Mouse (Mus musculus) left cerebral cortex, adult 2 months (tissue): ENCODE data around the gene Otp. TPM values are rescaled to one million over a fixed set of nuclear protein-coding genes. Genes with fewer than 3 reads are reported as not detected.

Source experiments
- DNase-seq, 2 experiments: peaks; one replicate each; pipeline ENCODE4 v3.0.0; 2021 to 2022; ENCODE audit warnings: low spot score in 2 of 2, mixed read lengths in 1 of 2; ENCODE audit errors: extremely low spot score in 1 of 2
- H3K27ac ChIP-seq: fragments of 200-600 bp; 2 replicates; pipeline ENCODE4 v1.8.1; 2022
- H3K4me3 ChIP-seq: fragments of 200-600 bp; 2 replicates; pipeline ENCODE4 v1.8.1; 2022
- CTCF ChIP-seq: fragments of 200-600 bp; IDR thresholded peaks from 2 replicates; pipeline ENCODE4 v1.8.1; 2022; ENCODE audit warnings: antibody characterized with exemption, mild to moderate bottlenecking, moderate library complexity
- intact Hi-C: fragments of 180-260 bp; cut with DNase I; formaldehyde crosslinking; loops from one replicate; pipeline ENCODE4 v1.15.1; 2025
- long read RNA-seq, 2 experiments: library from polyadenylated mRNA; stranded (forward); transcript quantifications; one replicate each; pipeline ENCODE4 v2.0.0; 2021; ENCODE audit warnings: borderline mapping rate in 2 of 2
- total RNA-seq, 2 experiments: library from RNA; stranded (reverse); gene quantifications; 2 replicates each; pipeline ENCODE4 v1.2.3; 2021

The Otp gene
- total RNA-seq: under 1 TPM in 1 of 2 experiments, not detected in 1; 0.65 TPM
- long read RNA-seq, experiment 1: 0 reads
- long read RNA-seq, experiment 2: 0 reads

GRCm38 (mm10) chr13:94875396-94875880 is at the start of gene Otp:
Gene Otp (plus strand): TSS chr13:94875602.
- no peak within 1 kb of the TSS for H3K4me3 ChIP-seq
- no peak within 1 kb of the TSS for H3K27ac ChIP-seq
- no peak for DNase-seq
- intact Hi-C loops: no loop called here
- no peak for TF ChIP-seq CTCF

DNA sequence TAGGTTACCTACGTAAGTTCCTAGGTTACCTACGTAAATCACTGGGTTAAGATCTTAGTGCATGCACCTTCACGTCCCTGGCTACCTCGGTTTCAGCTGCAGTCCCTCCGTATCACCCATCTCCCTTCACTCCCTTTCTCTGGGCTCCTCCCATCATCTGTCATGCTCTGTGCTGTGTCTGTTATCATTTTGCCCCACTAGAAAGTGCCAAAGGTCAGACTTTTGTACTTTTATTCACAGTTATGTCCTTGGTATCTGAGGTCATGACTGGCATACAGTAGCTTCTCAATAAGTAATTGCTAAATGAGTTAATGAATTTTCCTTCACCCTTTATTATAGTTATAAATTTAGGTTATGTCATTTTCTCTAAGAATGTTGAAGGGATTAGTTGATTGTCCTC is 49.0 kb upstream of the Otp start:
- Histone ChIP-seq H3K4me3 (no peak overlapping the region), H3K27ac (no peak overlapping the region)
- no peak for TF ChIP-seq CTCF
- no peak for DNase-seq
- intact Hi-C loops: no loop called here

DNA sequence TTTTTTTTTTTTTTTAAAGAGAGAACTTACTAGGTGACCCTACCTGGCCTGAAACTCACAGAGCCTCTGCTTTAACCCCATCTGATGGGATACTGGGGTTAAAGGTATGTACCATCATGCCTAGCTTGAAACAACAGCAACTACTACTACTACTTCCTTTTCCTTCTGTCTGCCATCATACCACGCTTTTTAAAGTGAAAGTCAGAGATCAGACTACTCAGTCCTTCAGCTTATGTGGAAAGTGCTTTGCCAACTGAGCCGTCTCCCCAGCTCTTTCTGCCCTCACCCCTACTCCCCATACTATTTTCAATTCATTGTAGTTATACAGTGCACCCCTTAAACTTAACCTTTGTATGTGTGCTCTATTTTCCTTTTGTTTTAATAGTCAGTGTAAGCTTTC is 48.4 kb upstream of the Otp start:
- DNase-seq: no peak
- Histone ChIP-seq H3K4me3 (no peak overlapping the region), H3K27ac (no peak overlapping the region)
- intact Hi-C loops: no loop called here
- TF ChIP-seq CTCF: no peak

- no peak for TF ChIP-seq CTCF
- no peak for DNase-seq
- Histone ChIP-seq H3K27ac (no peak overlapping the region), H3K4me3 (no peak overlapping the region)
- intact Hi-C loops: no loop called here
Measured at GRCm38 (mm10) chr13:94827847-94828246, 47.6 kb upstream of the Otp start.

GRCm38 (mm10) chr13:94838047-94838720 is 37.2 kb upstream of the Otp start:
- intact Hi-C loops: no loop called here
- H3K4me3 ChIP-seq: no peak overlapping the region
- H3K27ac ChIP-seq: no peak overlapping the region
- no peak for DNase-seq
- no peak for TF ChIP-seq CTCF

DNA sequence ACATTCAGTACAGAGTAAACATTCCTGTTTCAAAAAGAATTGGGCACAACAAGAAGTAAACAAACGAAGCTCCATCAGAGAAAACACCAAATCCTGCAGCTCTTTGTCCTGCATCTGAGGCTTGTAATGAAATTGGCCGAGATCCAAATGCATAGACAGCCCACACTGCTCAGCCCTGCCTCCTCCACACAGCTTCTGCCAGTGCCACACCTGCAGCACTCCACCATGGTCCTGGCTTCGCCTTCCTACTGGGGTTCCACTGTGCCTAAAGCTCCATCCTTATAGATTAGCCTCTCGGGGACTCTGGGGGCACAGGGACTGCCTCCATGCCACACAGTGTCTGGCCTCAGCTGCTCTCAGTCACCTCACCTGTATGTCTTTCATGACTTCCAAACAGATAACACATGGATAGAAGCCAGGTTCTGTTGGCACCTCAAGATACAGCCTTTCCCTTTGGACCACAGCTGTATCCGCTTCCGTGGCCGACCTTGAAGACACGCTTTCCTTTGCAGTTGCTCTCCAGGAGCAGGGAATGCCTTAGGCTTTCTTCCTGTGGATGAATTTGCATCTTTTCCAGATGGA is 36.6 kb upstream of the Otp start:
- TF ChIP-seq CTCF: no peak
- Histone ChIP-seq H3K27ac (no peak overlapping the region), H3K4me3 (no peak overlapping the region)
- no peak for DNase-seq
- intact Hi-C loops: no loop called here

DNA sequence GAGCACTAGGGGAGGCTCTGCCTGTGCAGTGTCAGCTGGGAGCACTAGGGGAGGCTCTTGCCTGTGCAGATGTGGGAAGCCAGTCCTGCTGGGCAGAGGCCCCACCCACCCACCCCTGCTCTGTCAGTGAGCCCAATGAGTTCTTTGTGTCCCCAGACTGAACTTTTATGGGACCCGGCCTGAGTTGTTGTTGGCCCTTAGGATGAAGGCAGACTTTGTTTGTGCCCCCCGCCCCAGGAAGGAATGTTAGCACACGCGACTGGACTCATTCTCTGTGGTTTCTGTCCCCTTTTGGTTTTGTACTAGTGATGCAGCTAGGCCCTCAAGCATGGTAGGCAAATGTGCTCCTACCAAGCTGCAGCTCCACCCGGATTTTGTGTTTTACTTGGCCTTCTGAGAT is 32.2 kb upstream of the Otp start:
- DNase-seq: no peak
- Histone ChIP-seq H3K27ac (no peak overlapping the region), H3K4me3 (no peak overlapping the region)
- TF ChIP-seq CTCF: no peak
- intact Hi-C loops: no loop called here

- no peak for TF ChIP-seq CTCF
- intact Hi-C loops: no loop called here
- Histone ChIP-seq H3K4me3 (no peak overlapping the region), H3K27ac (no peak overlapping the region)
- no peak for DNase-seq
Measured at GRCm38 (mm10) chr13:94847870-94848269, 27.5 kb upstream of the Otp start.

GRCm38 (mm10) chr13:94849351-94849750 is 26.1 kb upstream of the Otp start:
- Histone ChIP-seq H3K27ac (no peak overlapping the region), H3K4me3 (no peak overlapping the region)
- TF ChIP-seq CTCF: no peak
- intact Hi-C loops: no loop called here
- DNase-seq: no peak

DNA sequence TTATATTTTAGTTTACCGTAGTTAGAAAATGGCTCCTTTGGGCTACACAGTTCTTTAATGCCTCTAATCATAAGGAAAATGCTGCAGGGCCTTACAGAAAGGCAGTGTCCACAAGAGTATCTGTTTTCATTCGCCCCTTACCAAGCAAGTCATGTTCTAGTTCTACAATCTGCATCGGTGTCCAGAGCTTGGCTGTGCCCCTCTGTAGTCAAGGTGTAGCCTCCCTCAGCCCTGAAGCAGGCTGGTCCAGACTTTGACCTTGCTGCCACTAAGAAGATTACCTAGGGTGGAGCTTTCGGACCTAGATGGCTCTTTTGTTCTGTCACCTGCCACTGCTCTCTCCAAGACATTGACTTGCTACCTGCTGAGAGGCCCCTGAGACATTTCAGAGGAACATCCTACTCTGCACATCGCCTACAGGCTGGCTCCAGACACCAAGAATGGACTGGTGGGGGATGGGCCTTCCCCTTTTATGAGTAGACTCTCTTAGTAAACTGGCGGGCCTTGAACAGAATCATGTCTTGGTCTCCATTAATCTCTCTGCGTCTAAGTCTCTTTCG is 17.3 kb upstream of the Otp start:
- no peak for DNase-seq
- H3K27ac ChIP-seq: no peak overlapping the region
- intact Hi-C loops: no loop called here
- no peak for TF ChIP-seq CTCF
- H3K4me3 ChIP-seq: no peak overlapping the region

DNA sequence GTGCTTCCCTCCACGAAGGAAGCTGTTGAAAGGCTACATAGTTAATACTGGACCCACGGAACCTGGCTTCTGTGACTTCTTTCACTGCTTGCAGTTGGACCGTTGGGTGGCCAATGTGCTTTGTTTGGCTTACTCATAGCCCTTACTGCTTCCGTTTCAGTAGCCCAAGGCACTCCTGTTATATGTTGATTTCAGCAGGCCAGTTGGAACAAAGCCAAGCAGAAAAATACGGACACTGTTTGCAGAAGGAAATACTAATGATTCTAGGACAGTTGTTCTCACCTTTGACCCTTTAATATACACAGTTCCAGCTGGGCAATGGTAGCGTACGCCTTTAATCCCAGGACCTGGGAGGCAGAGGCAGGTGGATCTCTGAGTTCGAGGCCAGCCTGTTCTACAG is 16.1 kb upstream of the Otp start:
- no peak for DNase-seq
- intact Hi-C loops: no loop called here
- Histone ChIP-seq H3K4me3 (no peak overlapping the region), H3K27ac (no peak overlapping the region)
- no peak for TF ChIP-seq CTCF

GRCm38 (mm10) chr13:94862491-94863230 is 12.7 kb upstream of the Otp start:
- H3K27ac ChIP-seq: no peak overlapping the region
- intact Hi-C loops: no loop called here
- TF ChIP-seq CTCF: no peak
- no peak for DNase-seq
- H3K4me3 ChIP-seq: no peak overlapping the region
